Mouse (Mus musculus) granulocyte monocyte progenitor cell, adult 5-6 weeks (primary cell): Measurements from ENCODE around the gene Gpr84. TPM values are rescaled to one million over a fixed set of nuclear protein-coding genes. Genes with fewer than 3 reads are reported as not detected.

Experiments used
- ATAC-seq: replicated peaks from 2 replicates; pipeline ENCODE4 v1.8.0; 2016; ENCODE audit warnings: mild to moderate bottlenecking, moderate TSS enrichment, inconsistent platforms; ENCODE audit not compliant: poor library complexity, severe bottlenecking
- total RNA-seq, 2 experiments: library from RNA; stranded (forward) in 1 of 2; stranded (reverse) in 1 of 2; fragments of 200-712, 200-1000 nt in 1 of 2; fragments of >200 nt in 1 of 2; fragmentation: Nextera tagmentation in 1 of 2; gene quantifications; 2 replicates each; pipeline ENCODE4 v1.2.3; 2014 to 2017

Gpr84 gene
- total RNA-seq, 2 experiments from 2014 or later, result 0.77 to 1.0 TPM

DNA sequence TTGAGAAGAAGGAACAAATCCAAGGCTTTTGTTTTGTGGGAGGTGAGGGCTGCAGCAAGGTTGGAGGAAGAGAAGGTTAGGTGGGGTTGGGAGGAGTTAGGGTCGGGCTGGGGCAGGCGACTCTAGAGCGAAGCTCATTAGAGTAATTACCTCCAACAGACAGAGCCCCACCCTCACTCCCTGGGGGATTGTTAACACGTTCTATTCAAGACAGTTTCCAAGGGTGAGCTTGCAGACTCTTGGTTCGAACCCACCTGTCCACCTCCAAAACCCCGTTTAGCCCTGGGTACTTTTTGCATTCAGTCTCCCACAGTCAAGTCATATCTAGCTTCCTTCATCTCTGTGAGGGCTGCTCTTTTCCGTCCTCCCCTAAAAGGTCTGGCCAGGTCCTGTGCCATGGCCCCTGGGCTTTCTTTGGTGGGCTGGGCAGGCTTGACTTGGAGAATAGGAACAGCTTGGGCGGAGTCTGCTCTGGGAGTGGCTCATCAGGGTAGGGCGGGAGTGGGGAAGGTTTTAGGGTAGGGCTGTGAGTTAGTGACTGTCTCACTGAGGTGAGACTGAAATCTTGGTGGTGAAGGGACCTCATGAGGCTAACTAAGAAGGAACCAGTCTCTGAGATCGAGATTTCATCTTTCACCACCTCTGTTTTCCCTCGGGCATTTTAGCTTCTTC, 26.7 kb upstream of the Gpr84 start:
- no peak for ATAC-seq

DNA sequence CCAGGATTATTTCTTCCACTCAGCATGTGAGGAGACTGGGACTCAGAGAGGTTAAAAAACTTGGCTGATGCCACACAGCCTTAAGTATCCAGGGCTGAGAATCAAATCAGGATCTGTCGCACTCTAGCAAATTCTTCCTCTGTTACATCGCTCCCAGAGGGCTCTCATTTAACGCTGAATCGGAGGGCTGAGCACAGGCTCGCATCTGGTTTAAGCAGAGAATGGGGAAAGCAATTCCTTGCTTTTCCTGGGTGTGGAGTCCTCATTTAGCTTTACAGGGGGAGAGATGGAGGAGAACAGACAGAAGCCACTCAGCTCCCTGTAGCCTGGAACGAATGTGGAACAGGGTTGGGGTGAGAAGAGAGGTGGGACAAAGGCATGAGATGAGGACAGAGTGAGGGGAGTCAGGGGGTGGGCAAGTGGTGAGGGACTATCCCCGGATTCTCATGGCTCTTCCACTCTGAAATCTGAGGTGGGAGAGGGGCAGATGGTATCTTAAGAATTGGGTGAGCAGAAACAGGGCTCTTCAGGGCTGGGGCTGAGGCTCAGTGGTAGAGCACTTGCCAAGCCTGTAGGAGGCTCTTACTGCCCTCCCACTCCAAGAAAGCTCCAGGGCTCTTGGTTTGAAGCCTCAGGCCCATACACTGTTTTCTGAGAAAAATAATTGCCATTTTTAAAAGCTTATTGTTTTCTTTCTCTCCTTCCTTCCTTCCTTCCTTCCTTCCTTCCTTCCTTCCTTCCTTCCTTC, 25.2 kb upstream of the Gpr84 start:
- ATAC-seq, result no peak

DNA sequence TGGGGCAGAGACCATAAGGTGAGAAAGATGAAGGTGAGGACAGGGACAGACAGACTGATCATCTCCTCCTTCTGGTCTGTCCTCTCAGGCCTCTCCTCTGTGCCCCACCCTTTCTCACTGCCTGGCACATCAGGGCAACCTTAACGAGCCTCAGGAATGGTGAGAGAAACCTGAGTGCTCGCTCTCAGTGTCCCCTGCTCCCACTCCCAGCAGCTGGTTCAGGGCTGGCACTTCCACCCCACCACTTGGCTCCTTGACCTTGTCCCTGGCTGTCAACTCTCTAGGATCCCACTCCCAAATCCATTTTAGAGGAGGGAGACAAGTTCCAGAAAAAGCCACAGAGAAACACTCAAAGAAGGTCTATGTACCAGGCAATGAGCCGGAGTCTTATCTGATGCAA, 24.6 kb upstream of the Gpr84 start:
- ATAC-seq, result no peak

DNA sequence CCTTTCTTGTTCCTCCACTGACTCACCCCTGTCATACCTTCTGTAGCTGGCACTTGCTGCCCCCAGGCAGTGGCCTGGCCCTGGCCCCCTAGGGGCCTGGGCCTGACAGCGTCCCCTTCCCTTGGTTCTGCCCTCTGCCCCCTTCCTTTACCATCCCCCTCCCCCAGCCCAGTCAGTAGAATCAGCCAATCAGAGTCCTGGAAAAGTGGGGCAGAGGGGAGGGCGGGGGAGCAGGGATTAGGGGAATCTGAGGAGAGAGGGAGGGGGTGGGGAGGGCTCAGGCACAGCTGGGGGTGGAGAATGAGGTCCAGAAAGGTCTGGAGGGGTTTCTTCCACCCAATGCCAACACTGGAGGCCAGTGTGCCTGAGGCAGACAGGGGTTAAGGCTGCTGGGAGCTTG, 23.8 kb upstream of the Gpr84 start:
- ATAC-seq, result no peak; the same call in 1 of the 2 replicates

DNA sequence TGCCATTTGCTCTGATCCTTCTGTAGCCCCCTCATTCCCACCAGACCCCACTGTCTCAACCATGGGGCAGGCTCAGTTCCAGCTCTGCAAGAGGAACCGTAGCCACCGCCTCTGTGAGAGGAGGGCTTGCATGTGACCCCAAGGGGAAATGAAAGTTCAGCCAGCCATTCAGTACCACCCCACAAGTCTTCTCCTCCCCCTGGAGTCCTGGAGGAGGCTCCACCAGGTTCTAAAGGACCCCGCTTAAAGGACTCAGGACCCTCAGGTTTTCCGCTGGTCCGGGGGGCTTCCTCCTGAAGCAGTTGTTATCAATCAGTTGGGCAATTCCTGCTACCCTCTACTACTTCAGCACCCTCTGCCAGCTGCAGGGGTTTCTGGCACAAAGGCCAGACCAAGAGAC, 23.3 kb upstream of the Gpr84 start:
- peak; percentile 88 for ATAC-seq

DNA sequence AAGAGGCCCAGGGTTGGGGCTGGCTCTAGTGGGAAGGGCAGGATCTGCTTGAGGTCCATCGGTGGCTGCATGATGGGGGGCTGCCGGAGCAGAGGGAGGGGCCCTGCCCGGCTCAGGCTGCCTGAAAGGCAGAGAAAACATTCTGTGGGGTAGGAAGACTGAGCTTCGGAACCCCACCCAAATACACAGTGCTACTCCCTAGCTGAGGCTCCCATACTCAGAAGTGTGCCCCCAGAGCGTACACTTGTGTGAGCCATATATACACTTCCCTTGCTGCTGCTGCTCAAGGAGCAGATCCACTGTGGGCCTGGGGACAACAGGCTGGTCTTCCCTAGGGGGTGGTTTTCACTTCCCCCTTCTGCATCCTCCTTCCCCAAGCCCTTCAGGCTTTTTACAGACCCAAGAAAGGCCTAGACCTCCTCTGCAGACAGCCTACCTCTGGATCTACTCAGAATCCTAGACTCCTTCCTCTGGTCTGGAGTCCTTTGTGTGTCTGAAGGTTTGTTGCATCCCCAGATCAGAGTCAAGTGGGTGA, 22.7 kb upstream of the Gpr84 start:
- ATAC-seq, result peak; percentile 84

DNA sequence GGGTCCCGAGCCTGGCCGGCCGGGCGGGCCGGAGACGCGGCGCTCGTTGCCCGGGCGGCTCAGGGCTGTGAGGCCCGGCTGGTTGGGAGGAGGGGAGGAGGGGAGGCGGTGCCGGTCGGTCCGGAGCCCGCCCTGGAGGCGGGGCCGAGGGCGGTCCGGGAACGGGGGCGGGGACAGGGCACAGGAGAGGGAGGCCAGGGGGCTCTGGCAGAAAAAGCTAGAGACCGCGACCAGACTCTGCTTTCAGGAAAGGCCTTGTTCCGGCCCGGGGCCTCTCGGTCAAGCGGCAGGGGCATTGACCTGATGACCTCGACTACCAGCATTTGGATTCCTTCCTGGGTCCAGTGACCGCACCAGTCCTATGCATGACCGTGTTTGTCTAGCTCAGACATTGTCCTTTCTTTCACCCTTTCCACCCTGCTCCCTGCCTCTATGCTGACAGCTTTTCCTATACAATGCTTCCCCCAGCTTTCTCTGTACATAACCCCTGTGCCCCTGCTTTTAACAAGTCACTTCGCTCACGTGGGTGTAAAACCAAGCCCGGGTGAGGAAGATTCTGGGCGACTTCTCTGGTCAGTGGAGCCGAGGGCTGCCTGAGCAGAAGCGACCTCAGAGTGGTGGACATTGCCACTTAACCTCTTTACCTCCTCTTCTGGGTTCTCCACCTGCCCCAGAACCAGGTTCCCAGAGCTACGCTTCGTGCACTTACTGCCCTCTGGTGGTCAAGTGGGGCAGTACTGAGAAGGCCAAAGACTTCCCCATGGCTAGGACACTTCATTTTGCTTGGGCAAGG, 13.2 kb upstream of the Gpr84 start:
- ATAC-seq, result peak; percentile 92

DNA sequence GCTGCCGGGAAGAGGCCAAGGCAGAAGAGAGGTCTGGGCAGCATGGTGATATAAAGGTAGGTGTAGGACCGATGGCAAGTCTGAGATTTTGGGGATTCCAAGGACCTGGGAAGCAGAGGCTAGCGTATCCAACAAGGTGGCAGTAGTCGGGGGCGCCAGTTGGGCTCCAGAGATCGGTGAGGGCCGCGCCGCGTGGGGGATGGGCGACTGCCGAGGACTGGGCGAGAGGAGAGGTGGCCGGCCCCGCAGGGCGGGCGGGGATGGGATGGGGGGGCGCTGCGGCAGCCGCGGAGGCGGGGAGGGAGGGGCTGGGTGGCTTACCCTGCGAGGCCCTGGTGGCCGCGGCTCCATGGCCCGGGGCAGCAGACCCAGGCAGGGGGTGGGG, 12.7 kb upstream of the Gpr84 start:
- ATAC-seq, result 0 out of 2 replicates have a peak, but pooled peaks have one; percentile 1

DNA sequence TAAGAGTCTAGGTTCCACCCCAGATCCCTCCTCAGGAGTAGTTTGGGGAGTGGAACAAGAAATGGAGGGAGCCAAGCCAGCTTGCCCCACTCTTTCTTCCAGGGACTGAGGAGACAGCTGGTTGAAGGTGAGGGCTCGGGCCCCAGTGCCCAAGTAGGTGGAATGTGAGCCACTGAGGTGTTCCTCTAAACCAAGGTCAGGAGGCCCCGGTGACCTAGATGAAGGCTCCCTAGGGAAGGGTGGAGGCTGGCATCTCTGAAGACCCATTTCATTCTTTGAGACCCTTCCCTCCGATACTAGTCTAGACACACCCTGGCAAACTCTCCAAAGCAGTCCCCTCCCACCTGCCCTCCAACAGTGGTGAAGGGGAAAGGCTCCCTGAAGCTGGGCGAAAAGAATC, 12.0 kb upstream of the Gpr84 start:
- ATAC-seq, result no peak

DNA sequence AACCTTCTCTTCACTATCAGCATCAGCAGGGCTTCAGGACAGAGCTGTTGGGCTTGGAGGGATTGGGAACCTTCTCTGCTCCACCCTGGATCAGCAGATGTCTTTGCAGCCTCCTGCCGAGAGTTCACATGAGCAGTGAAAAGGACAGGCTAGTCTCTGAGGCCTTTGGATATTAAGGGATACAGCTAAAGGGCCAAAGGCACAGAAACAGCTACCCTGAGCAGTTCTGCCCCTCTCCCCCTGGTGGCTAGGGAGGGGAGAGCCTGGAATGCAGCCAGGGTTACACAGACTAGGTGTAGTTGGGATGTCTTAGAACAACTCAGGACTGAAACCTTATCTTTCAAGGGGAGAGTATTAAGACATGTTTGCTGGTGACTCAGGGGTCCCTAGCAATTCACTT, 10.7 kb upstream of the Gpr84 start:
- no peak for ATAC-seq

DNA sequence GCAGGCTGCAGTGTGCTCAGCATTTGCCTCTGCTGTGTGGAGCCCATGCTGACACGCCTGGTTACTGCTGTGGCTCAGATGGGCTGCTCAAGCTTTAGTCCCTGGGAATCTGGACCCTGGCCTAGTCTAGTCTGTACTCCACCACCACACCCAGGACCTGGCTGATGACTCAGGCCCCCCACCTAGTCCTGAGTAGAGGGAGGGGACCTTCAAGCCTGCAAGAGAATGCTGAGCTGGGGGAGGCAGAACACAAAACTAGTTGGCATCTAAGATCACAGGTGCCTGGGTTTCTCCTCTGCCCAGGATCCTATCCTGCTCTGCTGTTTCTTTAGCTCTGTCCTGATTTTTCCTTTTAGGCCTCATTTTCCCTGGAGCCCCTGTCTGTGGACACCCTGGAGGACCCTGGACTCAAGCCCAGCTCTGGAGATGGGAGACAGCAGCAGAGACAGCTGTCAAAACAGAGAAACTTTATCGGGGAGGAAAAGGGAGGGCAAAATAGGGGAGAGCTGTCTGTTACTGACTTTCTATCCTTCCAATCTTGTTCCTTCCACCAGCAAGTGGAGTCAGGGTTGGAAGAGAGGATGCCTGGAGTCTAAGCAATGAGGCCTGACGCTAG, 7.9 kb upstream of the Gpr84 start:
- ATAC-seq, result no peak

DNA sequence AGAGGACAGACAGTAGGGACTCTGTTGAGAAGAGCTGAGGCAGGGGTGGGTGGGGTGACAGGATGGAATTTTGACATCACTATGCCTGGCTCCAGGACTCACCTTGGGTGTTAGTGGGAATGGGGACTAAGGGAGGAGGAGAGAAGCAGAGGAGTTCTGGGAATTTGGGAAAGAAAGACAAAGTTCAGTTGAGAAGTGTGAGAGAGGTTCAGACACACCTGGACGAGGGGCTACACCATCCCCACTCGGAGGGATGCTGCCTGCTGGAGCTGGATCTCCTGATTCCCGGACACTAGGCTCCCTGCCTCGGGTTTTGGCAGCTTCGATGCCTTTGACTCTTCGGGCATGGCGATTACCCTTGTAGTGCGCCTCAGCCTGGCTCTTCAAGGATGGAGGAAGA, 7.3 kb upstream of the Gpr84 start:
- no peak for ATAC-seq

DNA sequence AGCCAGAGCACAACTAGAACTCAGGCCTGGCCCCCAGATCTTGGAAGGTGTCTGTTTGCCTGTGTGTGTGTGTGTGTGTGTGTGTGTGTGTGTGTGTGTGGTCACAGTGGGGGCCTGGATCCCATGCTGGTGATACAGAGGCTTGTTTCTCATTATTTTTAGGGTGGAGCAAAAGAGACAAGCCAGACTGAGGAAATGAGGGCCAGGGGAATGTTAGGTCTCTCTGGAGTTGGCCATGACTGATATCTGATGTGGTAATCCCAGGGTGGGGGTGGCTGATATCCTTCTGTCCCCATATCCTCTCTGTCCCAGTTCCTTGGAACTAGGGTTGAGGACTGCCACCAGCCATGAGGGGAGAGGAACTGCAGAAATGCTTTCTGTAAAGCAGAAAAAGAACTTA, 6.7 kb upstream of the Gpr84 start:
- no peak for ATAC-seq

DNA sequence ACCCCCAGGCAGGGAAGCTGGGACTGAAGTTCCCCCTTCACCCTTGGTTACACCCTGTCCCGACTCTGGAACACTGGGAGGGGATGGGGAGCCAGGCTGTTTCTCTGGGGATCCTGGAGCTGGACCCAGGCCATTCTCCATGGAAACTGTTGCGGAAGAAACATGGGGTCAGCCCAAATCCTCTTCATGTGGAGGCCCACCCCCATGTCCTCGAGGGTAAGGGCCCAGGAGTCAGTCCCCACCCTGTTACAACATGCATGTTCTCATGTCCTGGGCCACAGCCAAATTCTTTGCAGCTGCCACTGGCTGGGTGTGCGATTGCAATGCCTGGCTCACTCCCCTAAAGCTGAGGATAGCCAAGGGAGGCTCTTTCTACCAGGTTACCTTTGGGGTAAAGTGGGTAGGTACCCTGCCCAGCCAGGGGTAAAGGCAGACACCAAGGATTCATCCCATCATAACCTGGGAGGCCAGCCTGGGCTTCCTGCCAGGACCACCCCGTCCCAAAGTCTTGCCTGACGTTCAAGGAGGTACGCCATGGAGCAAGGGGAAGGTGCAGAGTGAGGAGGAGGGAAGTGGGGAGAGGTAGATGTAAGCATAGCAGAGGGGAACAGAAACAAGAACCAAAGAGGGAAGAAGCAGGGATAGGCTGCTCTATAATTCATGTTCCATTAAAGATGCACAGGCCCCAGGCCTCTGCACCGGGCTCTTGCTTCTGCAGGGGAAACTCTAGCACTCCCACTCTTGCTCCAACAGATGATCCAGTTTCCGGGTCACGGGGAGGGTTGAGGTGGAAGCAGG, 5.8 kb upstream of the Gpr84 start:
- peak; percentile 72 for ATAC-seq

DNA sequence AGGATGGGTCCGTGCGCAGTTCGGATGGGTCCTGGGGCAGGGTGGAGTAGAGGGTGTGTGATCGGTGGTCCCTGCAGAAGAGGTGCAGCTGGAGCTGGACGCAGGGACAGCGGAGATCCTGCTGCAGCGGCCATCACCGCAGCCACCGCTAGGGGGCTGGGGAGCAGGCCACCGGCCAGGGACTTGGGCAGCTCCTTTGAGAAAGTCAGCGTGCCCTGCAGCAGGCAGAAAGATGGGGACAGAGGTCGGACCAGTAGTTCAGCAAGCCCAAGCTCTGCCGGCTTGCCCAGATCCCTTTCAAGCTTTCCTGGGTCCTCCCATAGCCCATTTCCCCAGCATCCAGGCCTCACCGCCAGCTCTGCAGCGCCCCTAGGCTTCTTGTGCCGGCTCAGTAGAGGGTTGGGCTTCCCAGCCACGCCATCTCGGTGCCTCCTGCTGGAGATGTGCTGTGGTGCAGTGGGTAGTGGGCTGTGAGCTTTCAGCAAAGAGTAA, 4.6 kb upstream of the Gpr84 start:
- ATAC-seq, result no peak

DNA sequence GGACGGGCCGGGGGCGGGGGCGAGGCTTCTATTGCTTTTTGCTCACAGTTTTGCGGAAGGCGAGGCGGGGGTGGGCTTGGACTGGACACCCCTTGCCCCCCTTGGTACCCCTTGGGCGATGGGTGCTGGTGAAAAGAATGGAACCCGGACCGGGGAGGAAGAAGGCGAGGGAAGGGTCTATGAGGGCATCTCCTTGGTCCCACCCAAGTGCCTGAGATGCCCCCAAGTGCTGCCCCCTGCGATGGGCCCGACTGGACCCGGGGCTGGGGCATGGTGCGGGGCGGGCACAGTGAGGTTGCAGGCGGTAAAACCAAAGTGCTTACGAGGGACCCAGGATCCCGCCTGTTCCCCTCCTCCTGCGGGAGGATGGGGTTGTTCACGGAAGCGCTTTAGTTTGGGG, 3.8 kb upstream of the Gpr84 start:
- ATAC-seq, result no peak

DNA sequence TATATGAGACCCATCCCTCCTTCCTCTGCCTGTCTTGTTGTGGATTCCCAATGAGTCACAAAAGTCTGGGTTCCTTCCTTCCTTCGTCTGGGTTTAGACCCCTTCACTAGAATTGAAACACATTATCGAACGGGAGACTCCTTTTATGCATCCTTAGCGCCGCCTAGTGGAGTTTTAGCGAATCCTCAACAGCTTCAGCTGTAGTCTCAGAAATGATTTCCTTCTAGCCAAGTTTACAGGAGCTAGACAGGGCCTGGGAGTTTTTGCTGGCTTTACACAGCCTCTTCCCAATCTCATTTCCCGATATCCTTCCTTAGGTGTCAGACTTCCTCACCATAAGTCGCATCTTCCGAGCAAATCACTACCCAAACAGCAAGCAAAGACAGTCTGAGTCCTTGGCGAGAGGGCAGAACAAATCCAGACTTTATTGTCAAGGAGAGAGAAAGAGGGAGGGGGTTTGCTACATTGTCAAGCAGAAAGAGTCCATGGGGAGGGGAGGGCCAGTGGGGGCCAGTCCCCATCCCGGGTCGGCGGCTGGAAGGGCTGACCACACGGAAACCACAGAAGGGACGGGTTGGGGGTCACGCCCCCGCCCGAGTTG, 3.2 kb upstream of the Gpr84 start:
- ATAC-seq, result peak; percentile 14; the same call in 1 of the 2 replicates

DNA sequence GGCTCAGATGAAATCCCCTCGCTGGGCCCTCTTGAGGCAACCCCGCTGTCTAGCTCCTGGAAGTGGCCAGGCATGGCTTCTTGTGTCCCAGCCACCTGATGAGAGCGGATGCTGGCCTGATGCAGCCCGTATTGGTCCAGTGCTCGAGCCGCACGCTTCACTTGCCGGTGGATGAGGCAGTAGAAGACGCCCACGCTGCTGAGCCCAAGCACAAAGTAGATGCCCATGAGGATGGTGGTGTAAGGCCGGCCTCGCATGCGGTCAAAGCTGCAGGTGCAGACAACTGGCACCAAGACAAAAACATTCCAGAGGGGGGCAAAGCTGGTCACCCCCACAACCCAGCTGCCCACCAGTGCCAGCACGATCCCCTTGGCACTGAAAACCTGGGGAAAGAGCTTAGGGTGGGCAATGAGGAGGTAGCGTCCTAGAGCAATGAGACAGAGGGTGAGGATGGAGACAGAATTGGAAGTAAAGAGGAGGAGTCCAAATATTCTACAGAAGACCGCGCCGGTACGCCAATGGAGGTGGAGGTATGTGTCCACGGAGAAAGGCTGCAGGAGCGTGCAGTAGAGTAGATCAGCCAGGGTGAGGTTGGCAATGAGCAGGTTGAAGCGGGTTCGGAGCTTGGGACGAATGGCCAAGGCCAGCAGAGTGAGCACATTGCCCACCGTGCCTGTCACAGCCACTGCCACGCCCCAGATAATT, 1.4 kb downstream of the Gpr84 start:
- no peak for ATAC-seq
